Mouse (Mus musculus): ENCODE measurements around the gene Syt15. TPM values are rescaled to one million over a fixed set of nuclear protein-coding genes. Genes with fewer than 3 reads are reported as not detected.

The Syt15 gene
- polyA plus RNA-seq, 1 experiment from 2014 or later, result 0.42 TPM

DNA sequence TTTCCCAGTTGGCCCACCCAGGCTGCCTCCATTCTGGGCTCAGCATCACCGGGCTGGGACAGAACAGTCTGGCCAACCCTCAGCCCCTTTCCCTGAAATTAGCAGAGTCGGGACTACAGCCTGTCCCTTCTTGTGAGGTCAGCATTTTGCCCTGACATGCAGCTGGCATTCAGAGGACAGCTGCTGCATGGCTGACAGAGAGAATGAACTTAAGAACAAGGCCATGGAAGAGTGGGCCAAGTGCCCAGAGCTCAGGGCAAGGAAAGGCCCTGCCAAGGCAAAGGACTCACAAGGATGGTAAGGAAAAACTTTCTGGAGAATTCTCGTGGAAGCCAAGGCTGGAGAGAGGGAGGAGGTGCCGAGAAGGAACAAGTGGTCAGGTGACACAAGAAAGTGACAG lies 22.7 kb upstream of the Syt15 start:
- Histone ChIP-seq H3K27ac (ENCODE audit: low read depth) (no peak overlapping the region), H3K9ac (no peak overlapping the region), H3K27me3 (ENCODE audit: insufficient read depth, low read length) (0 out of 2 replicates have a peak, but pooled peaks cover 2% of the 10 kb centered on the region), H3K4me3 (ENCODE audit: low read depth, low read length) (no peak overlapping the region), H3K4me2 (no peak overlapping the region), H3K9me3 (ENCODE audit: low read depth, low read length) (no peaks in the 10 kb centered on the region), H3K4me1 (ENCODE audit: insufficient read depth) (no peaks in the 10 kb centered on the region), H3K36me3 (ENCODE audit: insufficient read depth) (no peaks in the 10 kb centered on the region)
- ATAC-seq (ENCODE audit: insufficient read depth) (no peak), DNase-seq (no peak)
- no peak for TF ChIP-seq CTCF (IDR thresholded peaks at IDR 0.05; ENCODE audit: low read depth)
- WGBS, result 29% methylated on average over 4 of the region's 4 CpGs

DNA sequence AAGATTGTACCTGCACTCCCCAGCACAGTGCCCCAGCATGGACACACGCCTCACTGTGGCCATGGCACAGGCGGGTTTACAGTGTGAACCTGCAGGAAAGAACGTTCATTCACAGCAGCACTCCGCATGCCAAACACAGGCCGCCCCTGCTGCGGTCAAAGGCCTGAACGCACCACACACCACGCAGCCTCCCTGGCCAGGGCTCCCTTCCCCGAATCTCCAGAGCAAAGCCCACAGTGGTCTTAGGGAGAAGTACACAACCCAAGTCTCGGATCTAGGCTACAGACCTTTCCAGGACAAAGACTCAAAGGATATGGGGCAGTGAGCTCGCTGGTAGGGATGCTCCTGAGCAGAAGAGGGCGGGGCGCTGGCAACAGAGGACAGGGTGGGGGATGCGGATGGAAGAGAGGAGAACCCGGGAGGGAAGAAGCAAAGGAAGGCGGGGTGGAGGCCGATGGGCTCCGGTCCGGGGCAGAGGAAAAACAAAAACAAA lies 18.6 kb upstream of the Syt15 start:
- H3K27me3 ChIP-seq (ENCODE audit: insufficient read depth, low read length), result 0 out of 2 replicates have a peak, but pooled peaks cover 2% of the 10 kb centered on the region
- H3K27ac ChIP-seq (ENCODE audit: low read depth), result no peak overlapping the region
- peak overlapping the region; percentile 99 for H3K4me2 ChIP-seq
- WGBS, result 5% methylated on average over 19 of the region's 19 CpGs
- peak overlapping the region; percentile 63 for H3K4me3 ChIP-seq (ENCODE audit: low read depth, low read length)
- H3K36me3 ChIP-seq (ENCODE audit: insufficient read depth), result no peaks in the 10 kb centered on the region
- DNase-seq, result peak; percentile 39
- ATAC-seq (ENCODE audit: insufficient read depth), result peak; percentile 70; the same call in 1 of the 2 replicates
- peak overlapping the region; percentile 50 for H3K9ac ChIP-seq
- no peak for TF ChIP-seq CTCF (IDR thresholded peaks at IDR 0.05; ENCODE audit: low read depth)
- H3K4me1 ChIP-seq (ENCODE audit: insufficient read depth), result no peaks in the 10 kb centered on the region
- no peaks in the 10 kb centered on the region for H3K9me3 ChIP-seq (ENCODE audit: low read depth, low read length)

DNA sequence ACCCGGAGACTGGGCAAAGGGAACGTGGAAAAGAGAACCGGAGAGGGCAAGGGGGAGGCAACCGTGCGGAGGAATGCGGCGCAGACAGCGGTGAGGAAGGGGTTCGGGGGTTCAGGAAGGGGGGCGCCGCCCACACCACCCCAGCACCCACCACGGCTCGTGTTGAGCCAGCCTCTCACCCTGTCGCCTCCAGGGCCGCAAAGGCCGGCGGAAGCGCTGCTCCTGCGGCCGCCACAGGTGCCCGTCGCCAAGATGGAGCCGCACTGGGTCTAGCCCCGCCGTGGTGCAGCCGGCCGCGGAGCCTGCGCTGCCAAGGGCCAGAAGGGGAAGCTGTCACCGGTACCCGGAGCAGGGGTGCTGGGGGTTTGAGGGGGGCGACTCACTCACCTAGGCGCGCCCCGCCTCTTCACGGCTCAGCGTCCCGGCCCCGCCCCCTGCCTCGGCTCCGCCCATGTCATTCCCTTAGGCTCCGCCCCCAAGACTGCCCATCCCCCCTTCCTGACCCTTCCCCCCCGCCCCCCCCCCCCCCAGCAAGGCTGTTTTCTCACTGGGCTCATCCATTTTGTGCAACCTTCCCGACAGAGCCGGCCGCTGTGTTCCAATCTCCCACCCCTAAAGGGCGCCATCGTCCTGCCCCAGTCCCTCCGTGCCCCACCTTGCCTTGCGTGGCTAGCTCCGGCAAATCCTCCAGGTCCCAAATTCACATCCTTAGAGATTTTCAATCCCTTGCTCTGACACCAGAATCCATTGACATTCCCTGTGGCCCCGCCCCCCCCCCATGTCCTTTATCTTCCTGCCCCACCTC lies 18.0 kb upstream of the Syt15 start, which contains the start of gene Gprin2:
Gprin2 (minus strand) TSS at position 423 of the 805 bp plus-strand sequence.
- peak; percentile 8 for DNase-seq
- 0 out of 2 replicates have a peak, but pooled peaks cover 2% of the 10 kb centered on the region for H3K27me3 ChIP-seq (ENCODE audit: insufficient read depth, low read length)

DNA sequence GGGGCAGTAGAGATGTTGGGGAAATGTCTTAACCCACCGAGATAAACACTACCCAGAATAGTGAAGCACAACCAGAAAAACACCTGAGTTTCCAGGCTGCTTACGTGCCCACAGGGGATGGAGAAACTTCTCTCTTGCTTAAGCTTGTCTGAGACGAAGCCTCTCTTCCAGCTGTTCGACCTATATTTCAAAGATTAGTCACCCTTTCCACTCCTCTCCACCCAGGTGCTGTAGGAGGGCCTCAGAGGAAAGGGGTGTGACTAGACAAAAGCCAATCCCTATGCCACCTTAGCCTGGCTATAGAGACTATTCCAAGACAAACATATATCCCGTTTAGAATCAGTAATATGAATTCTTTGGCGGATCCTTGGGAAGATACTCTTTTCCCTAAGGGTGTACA lies 11.4 kb upstream of the Syt15 start:
- no peaks in the 10 kb centered on the region for H3K36me3 ChIP-seq (ENCODE audit: insufficient read depth)
- TF ChIP-seq CTCF (IDR thresholded peaks at IDR 0.05; ENCODE audit: low read depth), result no peak
- DNase-seq, result no peak
- H3K9me3 ChIP-seq (ENCODE audit: low read depth, low read length), result no peaks in the 10 kb centered on the region
- H3K27me3 ChIP-seq (ENCODE audit: insufficient read depth, low read length), result no peaks in the 10 kb centered on the region
- no peak overlapping the region for H3K9ac ChIP-seq
- WGBS, result 72% methylated on average over 6 of the region's 6 CpGs
- H3K4me3 ChIP-seq (ENCODE audit: low read depth, low read length), result no peak overlapping the region
- no peak overlapping the region for H3K27ac ChIP-seq (ENCODE audit: low read depth)
- no peaks in the 10 kb centered on the region for H3K4me1 ChIP-seq (ENCODE audit: insufficient read depth)
- H3K4me2 ChIP-seq, result no peak overlapping the region
- ATAC-seq (ENCODE audit: insufficient read depth), result no peak

More for the DNA sequence above, 18.0 kb upstream of the Syt15 start, which contains the start of gene Gprin2:
- H3K4me3 ChIP-seq (ENCODE audit: low read depth, low read length), result peak within 1 kb of the TSS; percentile 63
- no peaks in the 10 kb centered on the region for H3K9me3 ChIP-seq (ENCODE audit: low read depth, low read length)
- peak within 1 kb of the TSS; percentile 99 for H3K4me2 ChIP-seq
- no peak for TF ChIP-seq CTCF (IDR thresholded peaks at IDR 0.05; ENCODE audit: low read depth)
- H3K27ac ChIP-seq (ENCODE audit: low read depth), result no peak within 1 kb of the TSS
- no peaks in the 10 kb centered on the region for H3K36me3 ChIP-seq (ENCODE audit: insufficient read depth)
- no peaks in the 10 kb centered on the region for H3K4me1 ChIP-seq (ENCODE audit: insufficient read depth)
- WGBS, result 6% methylated on average over 47 of the region's 52 CpGs
- peak; percentile 68; the same call in 1 of the 2 replicates for ATAC-seq (ENCODE audit: insufficient read depth)
- H3K9ac ChIP-seq, result peak within 1 kb of the TSS; percentile 50

DNA sequence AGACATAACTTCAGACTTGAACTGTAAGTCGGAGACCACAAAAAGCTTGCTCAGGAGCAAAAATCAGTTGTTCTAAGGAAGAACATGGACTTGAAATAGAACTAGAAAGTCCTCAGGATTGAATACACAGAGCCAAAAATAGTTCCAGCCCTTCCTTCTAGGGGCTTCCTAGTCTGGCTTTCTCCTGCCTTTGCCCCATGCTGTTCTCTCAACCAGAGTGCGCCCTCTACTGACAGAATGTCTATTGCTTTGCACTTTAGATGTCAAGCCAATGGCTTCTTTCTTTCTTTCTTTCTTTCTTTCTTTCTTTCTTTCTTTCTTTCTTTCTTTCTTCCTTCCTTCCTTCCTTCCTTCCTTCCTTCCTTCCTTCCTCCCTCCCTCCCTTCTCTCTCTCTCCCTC lies 10.7 kb upstream of the Syt15 start:
- DNase-seq, result peak; percentile 77
- no peak for ATAC-seq (ENCODE audit: insufficient read depth)
- Histone ChIP-seq H3K4me1 (ENCODE audit: insufficient read depth) (no peaks in the 10 kb centered on the region), H3K36me3 (ENCODE audit: insufficient read depth) (no peaks in the 10 kb centered on the region), H3K27me3 (ENCODE audit: insufficient read depth, low read length) (no peaks in the 10 kb centered on the region), H3K9ac (no peak overlapping the region), H3K4me2 (no peak overlapping the region), H3K9me3 (ENCODE audit: low read depth, low read length) (no peaks in the 10 kb centered on the region), H3K27ac (ENCODE audit: low read depth) (no peak overlapping the region), H3K4me3 (ENCODE audit: low read depth, low read length) (no peak overlapping the region)
- 47% methylated on average over 2 of the region's 2 CpGs for WGBS
- peak; percentile 60 for TF ChIP-seq CTCF (IDR thresholded peaks at IDR 0.05; ENCODE audit: low read depth)

DNA sequence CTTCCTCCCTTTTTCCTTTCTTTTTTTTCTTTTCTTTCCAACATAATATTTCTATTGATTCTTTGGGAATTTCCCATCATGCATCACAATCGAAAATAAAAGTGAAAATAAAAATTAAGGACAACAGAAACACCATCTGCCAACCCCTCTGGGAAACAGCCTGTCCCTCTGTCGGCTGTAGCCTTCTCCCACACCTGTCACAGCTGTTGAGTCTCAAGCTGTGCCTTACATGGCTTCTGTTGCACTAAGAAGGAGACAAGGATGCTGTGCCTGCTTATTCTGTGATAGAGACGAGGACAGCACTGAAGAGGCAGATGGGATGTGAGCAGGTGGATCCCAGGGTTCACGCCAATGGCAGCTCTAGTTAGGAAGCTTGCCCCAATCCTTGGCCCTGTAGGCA lies 10.3 kb upstream of the Syt15 start:
- no peaks in the 10 kb centered on the region for H3K9me3 ChIP-seq (ENCODE audit: low read depth, low read length)
- H3K27me3 ChIP-seq (ENCODE audit: insufficient read depth, low read length), result no peaks in the 10 kb centered on the region
- WGBS, result 46% methylated on average over 4 of the region's 4 CpGs
- no peaks in the 10 kb centered on the region for H3K36me3 ChIP-seq (ENCODE audit: insufficient read depth)
- H3K4me1 ChIP-seq (ENCODE audit: insufficient read depth), result no peaks in the 10 kb centered on the region
- no peak overlapping the region for H3K4me2 ChIP-seq
- no peak overlapping the region for H3K27ac ChIP-seq (ENCODE audit: low read depth)
- H3K4me3 ChIP-seq (ENCODE audit: low read depth, low read length), result no peak overlapping the region
- no peak for TF ChIP-seq CTCF (IDR thresholded peaks at IDR 0.05; ENCODE audit: low read depth)
- no peak for DNase-seq
- H3K9ac ChIP-seq, result no peak overlapping the region
- ATAC-seq (ENCODE audit: insufficient read depth), result no peak

DNA sequence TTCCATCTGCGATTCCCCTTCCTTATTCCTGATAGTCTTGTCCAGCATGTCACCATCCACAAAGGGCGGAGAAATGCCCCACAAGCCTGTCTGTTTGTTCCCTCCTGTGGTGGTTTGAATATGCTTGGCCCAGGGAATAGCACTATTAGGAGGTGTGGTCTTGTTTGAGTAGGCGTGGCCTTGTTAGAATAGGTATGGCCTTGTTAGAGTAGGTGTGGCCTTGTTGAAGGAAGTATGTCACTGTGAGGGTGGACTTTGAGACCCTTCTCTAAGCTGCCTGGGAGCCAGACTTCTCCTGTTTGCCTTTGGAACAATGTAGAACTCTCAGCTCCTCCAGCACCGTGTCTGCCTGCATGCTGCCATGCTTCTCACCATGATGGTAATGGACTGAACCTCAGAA lies 9.5 kb upstream of the Syt15 start:
- Histone ChIP-seq H3K27me3 (ENCODE audit: insufficient read depth, low read length) (no peaks in the 10 kb centered on the region), H3K4me2 (no peak overlapping the region), H3K27ac (ENCODE audit: low read depth) (no peak overlapping the region), H3K4me3 (ENCODE audit: low read depth, low read length) (no peak overlapping the region), H3K4me1 (ENCODE audit: insufficient read depth) (no peaks in the 10 kb centered on the region), H3K36me3 (ENCODE audit: insufficient read depth) (no peaks in the 10 kb centered on the region), H3K9ac (no peak overlapping the region), H3K9me3 (ENCODE audit: low read depth, low read length) (no peaks in the 10 kb centered on the region)
- 79% methylated on average over 4 of the region's 4 CpGs for WGBS
- DNase-seq, result no peak
- no peak for ATAC-seq (ENCODE audit: insufficient read depth)
- no peak for TF ChIP-seq CTCF (IDR thresholded peaks at IDR 0.05; ENCODE audit: low read depth)

All from lung, embryonic 14.5 days (tissue).